Mouse (Mus musculus) heart, embryonic 16.5 days (tissue): ENCODE measurements around the gene Med21. TPM values are rescaled to one million over a fixed set of nuclear protein-coding genes. Genes with fewer than 3 reads are reported as not detected.

Source experiments
- ATAC-seq: fragments of 200-750 bp; cut with Nextera tagmentation; replicated peaks from 2 replicates; pipeline ENCODE4 v1.8.0; 2017; ENCODE audit warnings: moderate number of reproducible peaks; ENCODE audit not compliant: insufficient read depth, low FRiP score; ENCODE audit errors: extremely low read depth
- H3K27ac ChIP-seq: fragments of 300-500 bp; sonication (generic); 2 replicates; pipeline ENCODE4 v1.5.1; 2014; ENCODE audit warnings: mild to moderate bottlenecking, low read length, control low read depth, moderate library complexity
- H3K27me3 ChIP-seq: fragments of 300-500 bp; sonication (generic); 2 replicates; pipeline ENCODE4 v1.6.1; 2014; ENCODE audit warnings: low read length, mixed read lengths; ENCODE audit not compliant: control insufficient read depth, insufficient read depth
- H3K36me3 ChIP-seq: fragments of 300-500 bp; sonication (generic); 2 replicates; pipeline ENCODE4 v1.6.1; 2014; ENCODE audit not compliant: control insufficient read depth, insufficient read depth
- H3K4me1 ChIP-seq: fragments of 300-500 bp; sonication (generic); 2 replicates; pipeline ENCODE4 v1.6.1; 2014; ENCODE audit warnings: low read length, mixed read lengths; ENCODE audit not compliant: control insufficient read depth, insufficient read depth
- H3K4me2 ChIP-seq: fragments of 300-500 bp; sonication (generic); 2 replicates; pipeline ENCODE4 v1.6.1; 2014; ENCODE audit warnings: low read depth, mild to moderate bottlenecking, control low read depth, low read length
- H3K4me3 ChIP-seq: fragments of 300-500 bp; sonication (generic); 2 replicates; pipeline ENCODE4 v1.5.1; 2014; ENCODE audit warnings: mild to moderate bottlenecking, control low read depth, low read length
- H3K9ac ChIP-seq: fragments of 300-500 bp; sonication (generic); 2 replicates; pipeline ENCODE4 v1.6.1; 2014; ENCODE audit warnings: low read length, control low read depth
- H3K9me3 ChIP-seq: fragments of 300-500 bp; sonication (generic); replicated peaks from 2 replicates; pipeline ENCODE4 v1.6.1; 2016; ENCODE audit warnings: low read length; ENCODE audit not compliant: control insufficient read depth
- WGBS: fragments of 180-500 bp; shearing (Covaris S2); extraction: QIAGEN DNeasy Blood & Tissue Kit; methylation state at CpG from one replicate; pipeline ENCODE4 v1.1.7; 2014; 5-methylcytosine and 5-hydroxymethylcytosine counted together
- polyA plus RNA-seq: library from polyadenylated mRNA; unstranded; fragments of >200 nt; fragmentation: Nextera tagmentation; extraction: Ambion mirVana; gene quantifications from 2 replicates; pipeline ENCODE4 v1.2.1, GENCODE M21; 2015

Med21 gene
- polyA plus RNA-seq, 1 experiment from 2014 or later = 150 TPM

- peaks cover 4% of the 10 kb centered on the region; the same call in 1 of the 2 replicates for H3K9me3 ChIP-seq
- no peaks in the 10 kb centered on the region for H3K36me3 ChIP-seq
- no peak overlapping the region for H3K9ac ChIP-seq
- 19% methylated on average over 17 of the region's 17 CpGs for WGBS
- H3K4me2 ChIP-seq = peak overlapping the region; percentile 48
- ATAC-seq = peak; percentile 93
- H3K4me1 ChIP-seq = peaks cover 28% of the 10 kb centered on the region
- no peak overlapping the region for H3K4me3 ChIP-seq
- peak overlapping the region; percentile 97 for H3K27ac ChIP-seq
- no peaks in the 10 kb centered on the region for H3K27me3 ChIP-seq
Measured at GRCm38 (mm10) chr6:146685781-146686308, 43.5 kb downstream of the Med21 start.

- WGBS = 38% methylated on average over 5 of the region's 5 CpGs
- Histone ChIP-seq H3K4me3 (no peak overlapping the region), H3K4me2 (peak overlapping the region; percentile 48), H3K36me3 (no peaks in the 10 kb centered on the region), H3K27me3 (no peaks in the 10 kb centered on the region), H3K4me1 (peaks cover 28% of the 10 kb centered on the region), H3K9ac (peak overlapping the region; percentile 46), H3K9me3 (peaks cover 4% of the 10 kb centered on the region; the same call in 1 of the 2 replicates), H3K27ac (peak overlapping the region; percentile 97)
- peak; percentile 50; the same call in 1 of the 2 replicates for ATAC-seq
Measured at GRCm38 (mm10) chr6:146686463-146687196, 44.3 kb downstream of the Med21 start.

GRCm38 (mm10) chr6:146688010-146688409 lies 45.7 kb downstream of the Med21 start:
- H3K27me3 ChIP-seq = no peaks in the 10 kb centered on the region
- no peak overlapping the region for H3K4me3 ChIP-seq
- ATAC-seq = no peak
- peaks cover 26% of the 10 kb centered on the region for H3K4me1 ChIP-seq
- no peaks in the 10 kb centered on the region for H3K36me3 ChIP-seq
- no peak overlapping the region for H3K27ac ChIP-seq
- WGBS = 84% methylated on average over 7 of the region's 7 CpGs
- no peak overlapping the region for H3K4me2 ChIP-seq
- peaks cover 4% of the 10 kb centered on the region; the same call in 1 of the 2 replicates for H3K9me3 ChIP-seq
- no peak overlapping the region for H3K9ac ChIP-seq

GRCm38 (mm10) chr6:146688861-146689260 lies 46.5 kb downstream of the Med21 start:
- no peak for ATAC-seq
- H3K4me3 ChIP-seq = no peak overlapping the region
- H3K9me3 ChIP-seq = peaks cover 4% of the 10 kb centered on the region; the same call in 1 of the 2 replicates
- H3K27ac ChIP-seq = no peak overlapping the region
- H3K9ac ChIP-seq = no peak overlapping the region
- H3K27me3 ChIP-seq = no peaks in the 10 kb centered on the region
- no peak overlapping the region for H3K4me2 ChIP-seq
- no peaks in the 10 kb centered on the region for H3K36me3 ChIP-seq
- peaks cover 20% of the 10 kb centered on the region for H3K4me1 ChIP-seq
- WGBS = 91% methylated on average over 5 of the region's 5 CpGs

- Histone ChIP-seq H3K4me1 (no peaks in the 10 kb centered on the region), H3K4me3 (no peak overlapping the region), H3K27me3 (no peaks in the 10 kb centered on the region), H3K4me2 (no peak overlapping the region), H3K36me3 (no peaks in the 10 kb centered on the region), H3K9ac (no peak overlapping the region), H3K27ac (no peak overlapping the region), H3K9me3 (peaks cover 10% of the 10 kb centered on the region)
- 60% methylated on average over 5 of the region's 5 CpGs for WGBS
- ATAC-seq = no peak
Measured at GRCm38 (mm10) chr6:146697767-146698166, 55.4 kb downstream of the Med21 start.

- H3K4me2 ChIP-seq = no peak overlapping the region
- H3K9me3 ChIP-seq = peaks cover 10% of the 10 kb centered on the region
- no peaks in the 10 kb centered on the region for H3K27me3 ChIP-seq
- no peak overlapping the region for H3K4me3 ChIP-seq
- no peaks in the 10 kb centered on the region for H3K36me3 ChIP-seq
- H3K4me1 ChIP-seq = no peaks in the 10 kb centered on the region
- ATAC-seq = no peak
- WGBS = 87% methylated on average over 4 of the region's 4 CpGs
- H3K27ac ChIP-seq = no peak overlapping the region
- no peak overlapping the region for H3K9ac ChIP-seq
Measured at GRCm38 (mm10) chr6:146698376-146698775, 56.0 kb downstream of the Med21 start.

Other genes with a start within 250 kb of the Med21 start
- 39.4 and 49.4 TPM in 2 replicates for gene Itpr2, start 140.3 kb upstream of the Med21 start, polyA plus RNA-seq
- 89.3 and 104 TPM in 2 replicates for gene Fgfr1op2, start 65.3 kb upstream of the Med21 start, polyA plus RNA-seq
- 51.0 and 59.1 TPM in 2 replicates for gene Ints13, start 64.7 kb upstream of the Med21 start, polyA plus RNA-seq
- gene Tm7sf3, start 277 bp downstream of the Med21 start, polyA plus RNA-seq = 35.3 and 37.5 TPM in 2 replicates
- gene Stk38l, start 82.4 kb downstream of the Med21 start, polyA plus RNA-seq = 28.9 and 30.3 TPM in 2 replicates
- gene Arntl2, start 153.5 kb downstream of the Med21 start, polyA plus RNA-seq = 2.8 and 2.9 TPM in 2 replicates
- gene Smco2, start 207.6 kb downstream of the Med21 start, polyA plus RNA-seq = 0.11 and 0.39 TPM in 2 replicates
- gene Ppfibp1, start 245.9 kb downstream of the Med21 start, polyA plus RNA-seq = 47.9 and 49.8 TPM in 2 replicates